In genomic region chr16:92726870-92727269, GRCm38 (mm10) we compare ENCODE assay signal across 29 mouse cellular contexts.
DNase-seq lines count a peak whose midpoint lies in the region; ATAC-seq and TF ChIP-seq lines count a peak whose summit lies in the region.
"Had no signal": no experiment of that assay in that cellular context is flagged by ENCODE, and none has a peak within 500 bp of the region (broad histone marks: within the 10 kb centered on the region; RNA-seq: fewer than 3 reads in every experiment).

No protein-coding gene starts in this region.

- peak; percentile 74 for ATAC-seq in granulocyte monocyte progenitor cell, adult 5-6 weeks (replicated peaks; ENCODE audit: poor library complexity, severe bottlenecking)
- ATAC-seq in megakaryocyte progenitor cell, adult 5-6 weeks (replicated peaks; ENCODE audit: poor library complexity), result peak; percentile 76
- ATAC-seq in midbrain, embryonic 13.5 days, result no peak
- ATAC-seq: activated CD4-positive, CD25-positive, alpha-beta regulatory T cell, adult 4 months; forebrain, embryonic 15.5 days; hindbrain, postnatal 0 days; inflammation-experienced regulatory T-cells, adult 6 months had no signal

- H3K4me2 ChIP-seq in midbrain, embryonic 13.5 days (replicated peaks), result no peak overlapping the region
- H3K4me2 ChIP-seq: embryonic facial prominence, embryonic 13.5 days; forebrain, embryonic 12.5 days; forebrain, embryonic 15.5 days; heart, embryonic 12.5 days; heart, embryonic 15.5 days; hindbrain, embryonic 14.5 days had no signal

- no peaks in the 10 kb centered on the region for H3K9me3 ChIP-seq in midbrain, embryonic 13.5 days
- H3K9me3 ChIP-seq: embryonic facial prominence, embryonic 10.5 days; embryonic facial prominence, embryonic 13.5 days; forebrain, embryonic 12.5 days; forebrain, embryonic 15.5 days; heart, embryonic 12.5 days; heart, embryonic 15.5 days had no signal

- H3K27ac ChIP-seq in thymus, adult 2 months (ENCODE audit: control insufficient read depth, insufficient read depth, low read length), result peak overlapping the region; percentile 16; the same call in 1 of the 2 replicates
- H3K27ac ChIP-seq in bone marrow macrophage, adult 2 months (ENCODE audit: insufficient read depth, low read depth, low read length), result peak overlapping the region; percentile 64
- H3K27ac ChIP-seq in midbrain, embryonic 13.5 days, result no peak overlapping the region
- H3K27ac ChIP-seq: embryonic facial prominence, embryonic 10.5 days; embryonic facial prominence, embryonic 13.5 days; forebrain, embryonic 12.5 days; forebrain, embryonic 15.5 days; heart, embryonic 15.5 days; hindbrain, embryonic 14.5 days; hindbrain, postnatal 0 days had no signal

- peaks cover 28% of the 10 kb centered on the region for H3K4me1 ChIP-seq in thymus, adult 2 months (replicated peaks; ENCODE audit: control insufficient read depth, insufficient read depth, low read length)
- peaks cover 68% of the 10 kb centered on the region for H3K4me1 ChIP-seq in bone marrow macrophage, adult 2 months (ENCODE audit: control insufficient read depth, insufficient read depth, low read length)
- no peaks in the 10 kb centered on the region for H3K4me1 ChIP-seq in midbrain, embryonic 13.5 days (replicated peaks)
- H3K4me1 ChIP-seq: embryonic facial prominence, embryonic 10.5 days; forebrain, embryonic 12.5 days; forebrain, embryonic 15.5 days had no signal

- TF ChIP-seq CTCF in thymus, adult 2 months (IDR thresholded peaks at IDR 0.05; ENCODE audit: borderline replicate concordance, control insufficient read depth, extremely low read depth, insufficient read depth, low read length, poor library complexity), result no peak
- no peak for TF ChIP-seq CTCF in bone marrow macrophage, adult 2 months (IDR thresholded peaks at IDR 0.05; ENCODE audit: low read depth, low read length)

- H3K27me3 ChIP-seq in thymus, adult 2 months (ENCODE audit: control insufficient read depth, insufficient read depth, low read length), result no peaks in the 10 kb centered on the region
- H3K27me3 ChIP-seq in midbrain, embryonic 13.5 days, result peaks cover 5% of the 10 kb centered on the region; the same call in 1 of the 2 replicates
- H3K27me3 ChIP-seq: forebrain, embryonic 12.5 days; forebrain, embryonic 15.5 days had no signal

- peaks cover 3% of the 10 kb centered on the region; the same call in 1 of the 2 replicates for H3K36me3 ChIP-seq in thymus, adult 2 months (ENCODE audit: control insufficient read depth, insufficient read depth, low read length)
- no peaks in the 10 kb centered on the region for H3K36me3 ChIP-seq in midbrain, embryonic 13.5 days
- H3K36me3 ChIP-seq: embryonic facial prominence, embryonic 10.5 days; embryonic facial prominence, embryonic 13.5 days; forebrain, embryonic 12.5 days; forebrain, embryonic 15.5 days; heart, embryonic 12.5 days; heart, embryonic 15.5 days had no signal

- no peak overlapping the region for H3K4me3 ChIP-seq in thymus, adult 2 months (ENCODE audit: control insufficient read depth, insufficient read depth, low read length)
- no peak overlapping the region for H3K4me3 ChIP-seq in bone marrow macrophage, adult 2 months (ENCODE audit: insufficient read depth, low read length)
- no peak overlapping the region for H3K4me3 ChIP-seq in midbrain, embryonic 13.5 days (replicated peaks)
- H3K4me3 ChIP-seq: embryonic facial prominence, embryonic 10.5 days; embryonic facial prominence, embryonic 13.5 days; erythroblast, embryonic 14.5 days; forebrain, embryonic 12.5 days; forebrain, embryonic 15.5 days; heart, embryonic 12.5 days; heart, embryonic 15.5 days had no signal

- WGBS in thymus, adult 2 months, result 22% methylated on average over 9 of the region's 9 CpGs
- 97% methylated on average over 9 of the region's 9 CpGs for WGBS in midbrain, embryonic 13.5 days

- no peak for DNase-seq in thymus, adult 2 months
- DNase-seq in thymus, postnatal 36 days, result no peak
- DNase-seq in adrenal gland, postnatal 36 days, result no peak
- DNase-seq: adrenal gland, adult 8-10 months; adrenal gland, postnatal 25 days; cerebellum, adult 11 months; cerebellum, adult 2 months; cerebellum, adult 9-11 months; cerebellum, postnatal 25 days; embryo, embryonic 11 days; gastrocnemius, postnatal 14 days; heart, adult 18-20 months; heart, postnatal 10 days; heart, postnatal 36 days had no signal

- TF ChIP-seq POLR2A in thymus, adult 2 months (IDR thresholded peaks at IDR 0.05; ENCODE audit: control insufficient read depth, extremely low read depth, insufficient read depth, low read length, poor library complexity), result no peak
- TF ChIP-seq POLR2A in bone marrow macrophage, adult 2 months (IDR thresholded peaks at IDR 0.05; ENCODE audit: borderline replicate concordance, low read depth, low read length), result no peak

- H3K9ac ChIP-seq in midbrain, embryonic 13.5 days (replicated peaks), result no peak overlapping the region
- H3K9ac ChIP-seq: embryonic facial prominence, embryonic 13.5 days; forebrain, embryonic 12.5 days; forebrain, embryonic 15.5 days; heart, embryonic 12.5 days; heart, embryonic 15.5 days; hindbrain, embryonic 14.5 days had no signal
